Mouse (Mus musculus) midbrain, postnatal 0 days (tissue): ENCODE measurements around the gene Gpr179. TPM values are rescaled to one million over a fixed set of nuclear protein-coding genes. Genes with fewer than 3 reads are reported as not detected.

Experiments
- ATAC-seq: fragments of 200-750 bp; cut with Nextera tagmentation; 2 replicates; pipeline ENCODE4 v1.8.0; 2017; ENCODE audit warnings: moderate number of reproducible peaks, mild to moderate bottlenecking, moderate TSS enrichment, moderate library complexity; ENCODE audit not compliant: low FRiP score
- DNase-seq: peaks from one replicate; pipeline ENCODE4 v3.0.0-alpha.2; 2015; ENCODE audit warnings: low spot score
- H3K27ac ChIP-seq: fragments of 300-500 bp; sonication (generic); 2 replicates; pipeline ENCODE4 v1.5.1; 2014; ENCODE audit warnings: low read depth, mild to moderate bottlenecking, low read length, mixed read lengths
- H3K27me3 ChIP-seq: fragments of 300-500 bp; sonication (generic); 2 replicates; pipeline ENCODE4 v1.6.1; 2014; ENCODE audit warnings: low read length, control low read depth, mixed read lengths; ENCODE audit not compliant: insufficient read depth
- H3K36me3 ChIP-seq: fragments of 300-500 bp; sonication (generic); 2 replicates; pipeline ENCODE4 v1.6.1; 2014; ENCODE audit warnings: low read length, control low read depth, mixed read lengths; ENCODE audit not compliant: insufficient read depth
- H3K4me1 ChIP-seq: fragments of 300-500 bp; sonication (generic); 2 replicates; pipeline ENCODE4 v1.6.1; 2014; ENCODE audit warnings: mild to moderate bottlenecking, control low read depth, antibody characterized with exemption, low read length, mixed read lengths; ENCODE audit not compliant: insufficient read depth
- H3K4me2 ChIP-seq: fragments of 300-500 bp; sonication (generic); 2 replicates; pipeline ENCODE4 v1.6.1; 2014; ENCODE audit warnings: low read depth, mild to moderate bottlenecking, low read length, mixed read lengths; ENCODE audit not compliant: poor library complexity, severe bottlenecking
- H3K4me3 ChIP-seq: fragments of 300-500 bp; sonication (generic); 2 replicates; pipeline ENCODE4 v1.5.1; 2014; ENCODE audit warnings: low read depth, mild to moderate bottlenecking, low read length, moderate library complexity
- H3K9ac ChIP-seq: fragments of 300-500 bp; sonication (generic); replicated peaks from 2 replicates; pipeline ENCODE4 v1.6.1; 2014; ENCODE audit warnings: mild to moderate bottlenecking, low read length, moderate library complexity, mixed read lengths; ENCODE audit not compliant: poor library complexity, severe bottlenecking
- H3K9me3 ChIP-seq: fragments of 300-500 bp; sonication (generic); 2 replicates; pipeline ENCODE4 v1.6.1; 2016; ENCODE audit warnings: low read length, control low read depth
- CTCF ChIP-seq: IDR thresholded peaks from 2 replicates; pipeline ENCODE4 v1.5.1; 2016; ENCODE audit warnings: antibody characterized with exemption, mild to moderate bottlenecking
- WGBS: fragments of 180-500 bp; shearing (Covaris S2); extraction: QIAGEN DNeasy Blood & Tissue Kit; methylation state at CpG from one replicate; pipeline ENCODE4 v1.1.7; 2014; 5-methylcytosine and 5-hydroxymethylcytosine counted together
- polyA plus RNA-seq: library from polyadenylated mRNA; unstranded; fragments of >200 nt; fragmentation: Nextera tagmentation; extraction: Ambion mirVana; gene quantifications from 2 replicates; pipeline ENCODE4 v1.2.1, GENCODE M21; 2015
- total RNA-seq: library from RNA; depleted of rRNA; stranded (reverse); fragments of >200 nt; gene quantifications from 2 replicates; pipeline ENCODE4 v1.2.3, GENCODE M21; 2014

Gpr179 gene
- total and polyA plus RNA-seq, 2 experiments from 2014 or later: 0.71 to 0.78 TPM

DNA sequence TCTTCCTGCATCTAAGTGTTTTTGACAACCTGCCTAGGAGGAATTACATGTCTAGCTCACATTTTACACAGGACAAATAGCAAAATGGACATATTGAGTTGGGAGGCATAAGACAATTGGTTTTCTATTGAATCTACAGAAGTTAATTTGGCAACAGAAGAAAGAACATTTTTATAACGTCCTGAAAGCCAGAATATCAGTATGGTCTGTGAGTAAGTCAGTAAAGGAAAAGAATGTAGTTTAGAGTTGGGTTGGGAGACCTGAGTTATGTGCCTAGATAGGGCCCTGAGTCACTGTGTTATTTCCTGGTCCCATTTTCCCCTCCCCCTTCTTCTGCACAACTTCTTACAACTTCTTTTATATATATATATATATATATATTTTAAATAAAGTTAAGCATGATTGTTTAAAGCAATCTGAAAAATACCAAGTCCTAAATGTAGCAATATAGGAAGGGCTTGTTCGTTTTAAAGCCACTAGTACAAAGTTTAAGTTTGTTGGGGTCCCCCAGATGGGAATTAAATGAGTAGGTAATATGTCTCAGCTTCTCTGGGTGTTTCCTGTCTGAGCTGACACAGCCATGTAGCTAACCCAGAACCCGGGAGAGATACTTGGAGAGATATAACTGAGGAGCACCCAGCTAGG, 42.9 kb downstream of the Gpr179 start:
- Histone ChIP-seq H3K4me1 (peaks cover 12% of the 10 kb centered on the region), H3K9ac (no peak overlapping the region), H3K4me2 (peak overlapping the region; percentile 56), H3K27me3 (no peaks in the 10 kb centered on the region), H3K36me3 (no peaks in the 10 kb centered on the region), H3K4me3 (no peak overlapping the region), H3K9me3 (no peaks in the 10 kb centered on the region), H3K27ac (no peak overlapping the region)
- ATAC-seq: no peak
- TF ChIP-seq CTCF: no peak
- 51% methylated on average over 3 of the region's 3 CpGs for WGBS
- DNase-seq: no peak

DNA sequence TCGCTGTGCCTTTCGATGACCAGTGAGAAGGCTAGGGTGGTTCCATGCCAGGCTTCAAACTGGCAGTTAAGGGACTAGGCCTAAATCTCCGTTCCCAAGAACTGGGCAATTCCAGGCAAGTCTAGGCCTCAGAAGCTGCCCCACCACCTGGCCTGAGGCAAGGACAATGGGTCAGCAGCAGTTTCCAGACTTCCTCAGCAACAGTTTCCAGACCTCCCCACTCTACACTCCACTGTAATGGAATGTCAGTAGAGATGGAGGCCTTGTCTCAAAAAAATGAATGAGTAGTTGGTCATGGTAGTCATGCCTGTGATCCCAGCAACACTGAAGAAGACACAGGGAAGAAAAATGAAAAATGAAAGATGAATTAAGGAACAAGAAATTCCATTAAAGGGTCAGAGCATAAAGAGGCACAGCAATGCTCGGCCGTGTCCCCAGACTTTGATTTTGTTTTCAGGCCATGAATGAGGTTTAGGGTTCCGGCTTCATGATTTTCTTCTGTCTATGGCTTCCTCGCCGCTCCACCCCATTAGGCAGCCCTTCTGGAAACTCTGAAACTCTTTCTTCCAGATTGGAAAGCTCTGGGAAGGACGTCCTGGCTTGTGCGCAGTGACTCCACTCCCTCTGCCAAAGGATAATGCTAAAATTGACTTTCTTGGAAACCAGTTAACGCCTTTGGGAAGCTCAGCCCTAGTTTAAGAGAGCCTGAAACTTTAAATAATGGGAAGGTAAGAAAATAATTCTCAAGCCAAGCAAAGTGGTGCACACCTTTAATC, 44.4 kb downstream of the Gpr179 start:
- TF ChIP-seq CTCF: no peak
- 94% methylated on average over 11 of the region's 11 CpGs for WGBS
- H3K9ac ChIP-seq: no peak overlapping the region
- no peak overlapping the region for H3K4me2 ChIP-seq
- H3K4me1 ChIP-seq: peaks cover 12% of the 10 kb centered on the region
- no peaks in the 10 kb centered on the region for H3K27me3 ChIP-seq
- H3K4me3 ChIP-seq: no peak overlapping the region
- H3K36me3 ChIP-seq: no peaks in the 10 kb centered on the region
- no peak for ATAC-seq
- DNase-seq: no peak
- no peak overlapping the region for H3K27ac ChIP-seq
- no peaks in the 10 kb centered on the region for H3K9me3 ChIP-seq

GRCm38 (mm10) chr11:97304631-97305030, 47.2 kb downstream of the Gpr179 start:
- Histone ChIP-seq H3K4me3 (no peak overlapping the region), H3K4me2 (no peak overlapping the region), H3K9ac (no peak overlapping the region), H3K27ac (no peak overlapping the region), H3K36me3 (no peaks in the 10 kb centered on the region), H3K27me3 (no peaks in the 10 kb centered on the region), H3K4me1 (peaks cover 2% of the 10 kb centered on the region; the same call in 1 of the 2 replicates), H3K9me3 (no peaks in the 10 kb centered on the region)
- no peak for DNase-seq
- ATAC-seq: no peak
- TF ChIP-seq CTCF: no peak
- WGBS: 88% methylated on average over 5 of the region's 5 CpGs

DNA sequence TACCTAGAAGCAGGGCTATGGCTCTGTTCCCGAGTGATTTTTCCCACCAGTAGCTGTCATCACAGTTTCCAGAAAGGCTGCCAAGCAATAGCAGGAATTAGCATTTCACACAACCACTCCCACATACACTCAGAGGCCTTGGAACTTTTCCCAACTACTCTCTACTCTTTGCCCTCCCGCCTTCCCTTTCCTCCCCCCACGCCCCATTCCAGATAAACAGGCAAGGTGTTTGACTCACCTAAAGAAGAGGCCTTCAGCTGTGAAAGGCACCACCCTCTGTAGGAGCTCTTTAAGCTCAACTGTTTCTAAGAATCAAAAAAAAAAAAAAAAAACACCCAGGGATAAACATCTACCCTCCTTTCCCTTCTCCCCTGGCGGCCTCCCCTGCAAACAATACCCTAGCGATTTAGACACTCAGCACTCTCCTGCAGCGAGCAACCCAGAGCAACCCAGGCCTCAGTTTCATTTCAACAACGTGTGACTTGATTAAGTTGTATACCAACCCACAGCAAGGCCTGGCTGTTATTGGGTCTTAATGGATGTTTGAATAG, 49.6 kb downstream of the Gpr179 start:
- Histone ChIP-seq H3K9ac (no peak overlapping the region), H3K27ac (no peak overlapping the region), H3K4me2 (no peak overlapping the region), H3K9me3 (no peaks in the 10 kb centered on the region), H3K4me3 (no peak overlapping the region), H3K4me1 (no peaks in the 10 kb centered on the region), H3K27me3 (no peaks in the 10 kb centered on the region), H3K36me3 (no peaks in the 10 kb centered on the region)
- ATAC-seq (no peak), DNase-seq (peak; percentile 57)
- 19% methylated on average over 7 of the region's 7 CpGs for WGBS
- TF ChIP-seq CTCF: no peak

GRCm38 (mm10) chr11:97301406-97301805, 50.5 kb downstream of the Gpr179 start:
- H3K4me2 ChIP-seq: no peak overlapping the region
- no peaks in the 10 kb centered on the region for H3K4me1 ChIP-seq
- no peak for ATAC-seq
- H3K27ac ChIP-seq: no peak overlapping the region
- no peak for DNase-seq
- no peaks in the 10 kb centered on the region for H3K36me3 ChIP-seq
- no peak overlapping the region for H3K4me3 ChIP-seq
- TF ChIP-seq CTCF: no peak
- 84% methylated on average over 16 of the region's 16 CpGs for WGBS
- H3K9ac ChIP-seq: no peak overlapping the region
- no peaks in the 10 kb centered on the region for H3K9me3 ChIP-seq
- H3K27me3 ChIP-seq: no peaks in the 10 kb centered on the region

DNA sequence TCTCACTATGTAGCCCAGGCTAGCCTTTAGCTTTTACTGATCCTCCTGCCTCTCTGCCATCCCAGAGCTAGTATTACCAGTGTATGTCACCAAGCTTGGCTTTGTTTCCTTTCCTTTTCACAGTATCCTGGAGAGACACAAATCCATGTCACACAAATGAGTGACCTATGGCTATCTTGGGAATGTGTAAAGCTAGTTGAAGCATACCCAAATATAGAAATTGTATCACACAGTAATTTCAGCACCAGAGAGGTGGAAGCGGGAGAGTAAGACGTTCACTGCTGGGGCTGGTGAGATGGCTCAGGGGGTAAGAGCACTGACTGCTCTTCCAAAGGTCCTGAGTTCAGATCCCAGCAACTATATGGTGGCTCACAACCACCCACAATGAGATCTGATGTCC, 51.9 kb downstream of the Gpr179 start:
- Histone ChIP-seq H3K9me3 (no peaks in the 10 kb centered on the region), H3K4me3 (no peak overlapping the region), H3K9ac (no peak overlapping the region), H3K4me1 (no peaks in the 10 kb centered on the region), H3K27ac (no peak overlapping the region), H3K36me3 (no peaks in the 10 kb centered on the region), H3K27me3 (no peaks in the 10 kb centered on the region), H3K4me2 (no peak overlapping the region)
- no peak for TF ChIP-seq CTCF
- 93% methylated on average over 2 of the region's 2 CpGs for WGBS
- DNase-seq: no peak
- ATAC-seq: no peak
